Mouse (Mus musculus): ENCODE data around the gene Itga9.

- TF ChIP-seq CTCF (IDR thresholded peaks at IDR 0.05; ENCODE audit: low read depth): no peak
- no peak for TF ChIP-seq EP300 (IDR thresholded peaks at IDR 0.05; ENCODE audit: low read depth)
These were observed 48.5 kb downstream of the Itga9 start for GRCm38 (mm10) chr9:118654969-118655368.

All from heart, postnatal 0 days (tissue).